Mouse (Mus musculus) C2C12 (cell line): ENCODE results near the gene Ntrk3. TPM values are rescaled to one million over a fixed set of nuclear protein-coding genes. Genes with fewer than 3 reads are reported as not detected.

Experiments
- H3K27me3 ChIP-seq: one replicate; pipeline ENCODE4 v1.6.1; 2011; ENCODE audit not compliant: control insufficient read depth, insufficient read depth, insufficient read length
- H3K36me3 ChIP-seq: one replicate; pipeline ENCODE4 v1.6.1; 2011; ENCODE audit not compliant: control insufficient read depth, insufficient read depth
- H3K4me3 ChIP-seq: one replicate; pipeline ENCODE4 v1.5.1; 2011; ENCODE audit warnings: mild to moderate bottlenecking, control low read depth; ENCODE audit not compliant: poor library complexity, insufficient read depth, severe bottlenecking
- H3K79me2 ChIP-seq: one replicate; pipeline ENCODE4 v1.6.1; 2011; ENCODE audit not compliant: control insufficient read depth, insufficient read depth
- H3K79me3 ChIP-seq: one replicate; pipeline ENCODE4 v1.6.1; 2011; ENCODE audit warnings: low read depth, control low read depth
- H3ac ChIP-seq: one replicate; pipeline ENCODE3; 2011; ENCODE audit warnings: low read depth; ENCODE audit not compliant: control insufficient read depth, insufficient read length
- CEBPB ChIP-seq: IDR thresholded peaks from one replicate; pipeline ENCODE4 v1.6.1; 2011; ENCODE audit warnings: low read depth, mild to moderate bottlenecking, control low read depth, moderate library complexity
- CTCF ChIP-seq: IDR thresholded peaks from one replicate; pipeline ENCODE4 v1.5.1; 2011; ENCODE audit not compliant: control insufficient read depth, insufficient read depth, insufficient read length
- FOSL1 ChIP-seq: IDR thresholded peaks from one replicate; pipeline ENCODE4 v1.8.0; 2011; ENCODE audit warnings: mild to moderate bottlenecking, low read length; ENCODE audit not compliant: poor library complexity, insufficient read depth, severe bottlenecking
- MAX ChIP-seq: IDR thresholded peaks from one replicate; pipeline ENCODE4 v1.6.1; 2011; ENCODE audit warnings: mild to moderate bottlenecking, control low read depth
- MYOD1 ChIP-seq: IDR thresholded peaks from one replicate; pipeline ENCODE4 v1.6.1; 2011; ENCODE audit warnings: low read depth; ENCODE audit not compliant: control insufficient read depth, insufficient read length
- MYOG ChIP-seq: IDR thresholded peaks from one replicate; pipeline ENCODE4 v1.6.1; 2011; ENCODE audit not compliant: control insufficient read depth, insufficient read length; ENCODE audit errors: extremely low read depth
- USF1 ChIP-seq: IDR thresholded peaks from one replicate; pipeline ENCODE4 v1.6.1; 2011; ENCODE audit warnings: low read depth, mild to moderate bottlenecking, control low read depth, moderate library complexity
- polyA plus RNA-seq: library from polyadenylated mRNA; unstranded; fragments of >200 nt; fragmentation: generic; extraction: Trizol; gene quantifications from one replicate; pipeline ENCODE4 v1.2.1, GENCODE M21; 2012; ENCODE audit warnings: missing spikeins

Gene Ntrk3
- polyA plus RNA-seq, 1 experiment = 0.04 TPM

DNA sequence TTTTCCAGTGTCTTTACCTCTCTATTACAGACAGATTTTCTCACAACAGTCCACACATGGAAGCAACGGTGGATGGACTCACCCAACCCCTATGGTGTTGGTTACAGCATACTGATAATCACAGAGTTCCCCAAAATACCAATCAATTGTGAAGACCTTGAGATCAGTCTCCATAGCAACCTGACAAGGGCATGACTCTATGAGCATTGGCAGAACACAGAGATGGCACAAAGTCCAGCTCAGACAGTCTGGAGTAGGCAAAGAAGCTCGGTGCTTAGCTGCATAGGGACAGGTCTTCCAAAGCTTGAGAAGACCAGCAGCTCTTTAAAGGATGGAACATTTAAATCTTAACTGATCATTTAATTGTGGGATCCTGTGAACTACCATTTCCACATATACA, 447.6 kb downstream of the Ntrk3 start:
- Histone ChIP-seq H3K79me3 (no peaks in the 10 kb centered on the region), H3ac (no peak overlapping the region), H3K27me3 (no peaks in the 10 kb centered on the region), H3K36me3 (no peaks in the 10 kb centered on the region), H3K79me2 (no peaks in the 10 kb centered on the region), H3K4me3 (no peak overlapping the region)
- TF ChIP-seq MYOD1 (no peak), CTCF (no peak), USF1 (no peak), MYOG (no peak), MAX (no peak), CEBPB (no peak), FOSL1 (no peak)

DNA sequence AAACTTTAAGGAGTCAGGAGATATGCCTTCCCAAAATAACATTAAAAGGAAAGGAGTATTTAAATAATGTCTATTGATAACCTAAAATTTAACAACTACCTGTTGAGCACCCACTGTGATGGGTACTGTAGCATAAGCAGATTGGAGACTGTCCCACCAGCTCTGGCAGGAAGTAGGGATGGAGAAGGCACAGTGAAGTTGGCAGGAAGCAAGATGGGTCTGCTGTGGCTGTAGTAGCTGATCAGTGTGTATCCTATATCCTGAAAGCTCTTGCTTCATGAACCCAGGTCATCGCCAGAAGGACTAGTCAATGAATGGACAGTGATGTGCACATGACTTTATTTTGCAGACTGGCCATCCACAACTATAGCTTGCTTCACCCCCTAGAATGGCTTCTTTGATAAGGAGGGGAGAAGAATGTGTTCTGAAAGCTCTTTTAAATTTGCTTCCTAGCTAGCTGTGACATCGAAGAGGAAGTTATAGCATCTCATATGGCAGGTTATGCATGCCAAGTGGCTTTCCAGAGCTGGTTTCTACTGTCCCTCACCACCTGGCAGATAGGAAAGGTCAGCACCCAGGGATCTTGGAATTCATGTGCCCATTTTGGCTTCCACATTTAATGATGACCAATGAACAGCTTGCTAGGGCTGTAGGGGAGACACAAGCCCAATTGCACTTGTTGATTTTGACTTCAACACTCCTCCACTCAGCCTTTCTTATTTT, 451.1 kb downstream of the Ntrk3 start:
- Histone ChIP-seq H3K79me3 (no peaks in the 10 kb centered on the region), H3K27me3 (no peaks in the 10 kb centered on the region), H3K36me3 (no peaks in the 10 kb centered on the region), H3K4me3 (no peak overlapping the region), H3ac (no peak overlapping the region), H3K79me2 (no peaks in the 10 kb centered on the region)
- no peak for TF ChIP-seq CEBPB
- TF ChIP-seq FOSL1 = no peak
- no peak for TF ChIP-seq CTCF
- no peak for TF ChIP-seq MYOD1
- TF ChIP-seq USF1 = no peak
- no peak for TF ChIP-seq MYOG
- no peak for TF ChIP-seq MAX

DNA sequence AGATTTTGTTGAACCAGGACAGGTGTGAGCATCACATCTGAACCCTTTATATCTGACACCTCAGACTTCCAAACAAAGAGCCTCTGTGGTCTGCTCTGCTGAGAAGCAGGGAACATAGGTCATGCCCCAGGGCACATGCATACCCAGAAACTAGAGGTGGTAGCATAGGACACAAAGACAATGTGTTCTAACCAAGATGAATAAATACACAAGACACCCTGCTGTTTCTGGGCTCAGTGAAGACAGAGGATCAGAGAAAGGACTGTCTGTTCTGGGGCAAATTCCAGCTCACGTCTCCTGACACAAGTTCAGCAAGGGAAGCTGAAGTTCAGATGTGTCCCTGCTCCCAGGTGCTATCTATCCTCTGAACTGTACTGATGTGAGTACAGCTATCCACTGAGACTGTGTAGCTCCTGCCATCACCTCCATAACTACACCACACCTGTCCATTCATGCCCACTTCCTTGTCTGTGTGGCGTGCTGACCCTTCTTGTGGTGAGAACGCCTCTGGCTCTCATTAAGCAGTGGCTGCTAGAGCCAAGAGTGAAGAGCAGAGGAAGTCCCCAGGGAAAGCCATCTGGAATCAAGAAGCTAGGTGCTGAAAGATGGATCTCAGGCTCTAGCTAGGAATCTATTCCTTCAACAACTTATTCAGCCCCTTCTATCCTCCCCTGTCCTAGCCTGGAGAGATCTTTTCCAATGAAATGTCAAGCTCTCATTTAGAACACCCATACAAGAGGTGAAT, 468.1 kb downstream of the Ntrk3 start:
- Histone ChIP-seq H3ac (no peak overlapping the region), H3K27me3 (no peaks in the 10 kb centered on the region), H3K79me2 (no peaks in the 10 kb centered on the region), H3K36me3 (no peaks in the 10 kb centered on the region), H3K79me3 (no peaks in the 10 kb centered on the region), H3K4me3 (no peak overlapping the region)
- TF ChIP-seq MAX (no peak), MYOG (no peak), CTCF (no peak), MYOD1 (no peak)

DNA sequence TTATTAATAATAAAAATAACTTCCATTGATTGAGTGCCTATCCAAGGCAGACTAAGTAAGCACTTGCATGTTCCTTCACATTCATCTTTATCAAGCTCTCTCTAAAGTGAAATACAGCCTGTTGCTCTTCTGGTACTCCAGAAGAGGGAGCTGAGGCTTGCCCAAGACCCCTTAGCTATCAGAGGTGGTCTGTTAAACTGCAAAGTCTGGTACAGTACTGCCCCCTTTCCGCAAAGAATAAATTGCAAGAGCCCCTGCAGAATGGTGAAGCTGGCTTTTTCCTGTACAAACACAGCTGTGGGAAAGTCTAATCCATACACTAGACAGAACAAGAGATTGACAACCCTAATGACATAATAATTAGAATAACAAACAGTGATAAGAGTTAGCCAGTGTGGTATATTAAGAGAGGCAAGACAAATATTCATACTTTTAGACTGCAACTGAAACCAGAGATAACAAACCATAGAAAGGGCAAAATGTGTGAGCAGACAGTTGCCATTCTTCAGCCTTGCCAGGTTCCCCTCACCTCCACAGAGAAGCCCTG, 470.3 kb downstream of the Ntrk3 start:
- Histone ChIP-seq H3K79me2 (no peaks in the 10 kb centered on the region), H3K79me3 (no peaks in the 10 kb centered on the region), H3K36me3 (no peaks in the 10 kb centered on the region), H3K4me3 (no peak overlapping the region), H3K27me3 (no peaks in the 10 kb centered on the region), H3ac (no peak overlapping the region)
- no peak for TF ChIP-seq MYOG
- TF ChIP-seq MAX = no peak
- TF ChIP-seq FOSL1 = no peak
- TF ChIP-seq CEBPB = no peak
- no peak for TF ChIP-seq USF1
- TF ChIP-seq MYOD1 = no peak
- no peak for TF ChIP-seq CTCF

DNA sequence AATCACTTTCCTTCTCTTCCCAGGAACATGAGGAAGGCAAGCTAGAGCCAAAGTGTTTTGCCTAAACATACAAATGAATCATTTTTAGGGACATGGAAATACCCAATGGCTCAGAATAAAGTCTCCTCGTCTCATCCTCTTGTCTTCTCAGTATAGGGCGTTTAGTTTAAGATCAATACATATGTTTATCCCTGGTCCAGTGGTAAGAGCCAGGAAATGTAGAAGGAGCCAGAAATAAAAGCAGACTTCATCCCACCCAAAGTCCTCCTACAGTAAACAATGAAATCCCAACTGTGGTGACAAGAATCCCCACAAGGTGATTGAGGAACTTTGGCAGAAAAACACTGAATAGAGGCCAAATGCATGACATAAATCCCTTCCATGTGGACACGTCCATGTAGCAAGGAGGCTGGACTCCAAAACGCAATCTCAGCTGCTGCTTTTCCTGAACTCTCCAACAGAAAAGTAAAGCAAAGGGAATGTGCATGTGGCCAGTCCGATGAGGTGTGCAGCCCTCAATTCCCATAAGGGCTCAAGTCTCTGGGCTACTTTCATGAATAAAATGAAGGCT, 473.3 kb downstream of the Ntrk3 start:
- no peak overlapping the region for H3K4me3 ChIP-seq

More for the DNA sequence above, 473.3 kb downstream of the Ntrk3 start:
- no peaks in the 10 kb centered on the region for H3K27me3 ChIP-seq
- H3K36me3 ChIP-seq = no peaks in the 10 kb centered on the region
- no peak for TF ChIP-seq USF1
- TF ChIP-seq MYOG = no peak
- no peak for TF ChIP-seq CTCF
- TF ChIP-seq MYOD1 = no peak
- no peak for TF ChIP-seq FOSL1
- no peak for TF ChIP-seq MAX
- no peak for TF ChIP-seq CEBPB
- H3K79me2 ChIP-seq = no peaks in the 10 kb centered on the region
- H3K79me3 ChIP-seq = no peaks in the 10 kb centered on the region
- no peak overlapping the region for H3ac ChIP-seq
